Mouse (Mus musculus) right cerebral cortex, postnatal 36 days (tissue): ENCODE results near the gene 1700066M21Rik.
A peak's percentile ranks its signal among the peaks of the same experiment; 100 is the strongest.

Source experiments
- DNase-seq, 2 experiments: peaks; one replicate each; pipeline ENCODE4 v3.0.0; 2022; ENCODE audit warnings: low spot score in 2 of 2, mixed read lengths in 1 of 2

Gene 1700066M21Rik

DNA sequence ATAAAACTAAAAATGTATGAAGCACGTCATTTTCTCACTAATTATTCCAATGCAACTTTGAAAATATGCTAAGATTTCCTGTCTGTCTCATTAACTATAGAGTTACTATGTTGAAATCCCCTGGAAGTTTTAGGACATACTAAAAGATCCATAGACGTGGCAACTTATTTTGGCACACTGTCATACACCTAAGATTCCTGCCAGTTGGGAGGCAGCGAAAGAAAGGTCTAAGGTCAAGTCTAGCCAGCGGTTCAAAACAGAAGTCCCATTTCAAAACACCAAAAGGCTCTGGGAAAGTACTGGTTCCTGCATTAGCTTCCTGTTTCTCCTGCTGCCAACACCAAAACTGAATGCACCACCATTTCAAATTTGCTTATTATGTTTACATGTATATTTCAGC is 15.0 kb downstream of the 1700066M21Rik start:
- DNase-seq: no peak

DNA sequence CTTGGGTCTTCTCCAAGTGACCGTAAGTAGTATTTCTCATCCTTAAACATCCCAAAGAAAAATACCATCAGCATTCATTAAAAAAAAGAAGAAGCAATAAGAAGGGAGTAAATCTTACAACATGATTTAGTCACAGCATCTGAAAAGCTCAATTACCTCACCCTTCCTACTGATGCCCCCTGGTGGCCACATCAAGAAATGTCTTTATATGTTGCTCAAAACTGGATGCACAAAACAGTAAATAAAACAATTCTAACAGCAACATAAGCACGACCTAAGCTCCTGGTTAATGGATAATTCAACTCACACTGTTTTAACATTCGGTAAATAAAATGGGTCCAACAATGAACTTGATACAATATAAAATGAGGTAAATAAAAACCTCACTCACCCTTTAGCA is 16.6 kb downstream of the 1700066M21Rik start:
- DNase-seq: no peak

DNA sequence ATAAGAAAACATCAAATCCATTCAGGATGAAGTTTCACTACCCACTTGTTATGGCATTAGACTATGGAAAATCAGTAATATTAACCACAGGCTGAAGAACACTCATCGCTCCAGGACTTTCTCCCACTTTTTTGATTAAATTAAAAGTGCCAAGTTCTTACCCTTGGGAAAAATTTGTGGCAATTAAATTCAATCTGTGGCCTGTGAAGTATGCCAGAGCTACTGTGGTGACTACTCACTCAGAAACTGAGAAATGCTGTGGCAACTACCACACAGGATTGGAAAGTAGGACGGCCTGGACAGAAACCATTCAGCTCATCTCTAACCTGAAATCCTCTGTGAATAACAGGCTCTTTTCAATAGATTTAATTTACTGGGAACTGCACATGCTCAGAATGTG is 22.9 kb downstream of the 1700066M21Rik start:
- DNase-seq: no peak

DNA sequence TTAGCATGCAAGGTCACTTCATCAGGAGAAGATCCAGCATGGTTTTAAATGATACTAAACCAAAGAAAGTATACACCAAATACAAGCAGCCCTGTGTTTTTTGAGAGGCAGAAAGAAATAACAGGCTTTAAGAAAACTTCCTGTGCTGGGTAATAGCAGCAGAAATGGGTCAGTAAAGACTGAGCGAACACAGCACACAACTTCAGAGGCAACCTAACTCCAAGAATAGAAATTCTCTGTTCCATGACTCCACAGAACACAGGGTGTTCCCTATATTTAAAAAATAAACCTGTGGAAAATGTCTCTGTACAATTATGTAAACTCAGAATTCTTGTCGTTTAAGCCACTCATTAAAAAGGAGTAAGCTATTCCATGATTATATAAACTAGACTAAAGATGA is 23.5 kb downstream of the 1700066M21Rik start:
- DNase-seq: no peak

DNA sequence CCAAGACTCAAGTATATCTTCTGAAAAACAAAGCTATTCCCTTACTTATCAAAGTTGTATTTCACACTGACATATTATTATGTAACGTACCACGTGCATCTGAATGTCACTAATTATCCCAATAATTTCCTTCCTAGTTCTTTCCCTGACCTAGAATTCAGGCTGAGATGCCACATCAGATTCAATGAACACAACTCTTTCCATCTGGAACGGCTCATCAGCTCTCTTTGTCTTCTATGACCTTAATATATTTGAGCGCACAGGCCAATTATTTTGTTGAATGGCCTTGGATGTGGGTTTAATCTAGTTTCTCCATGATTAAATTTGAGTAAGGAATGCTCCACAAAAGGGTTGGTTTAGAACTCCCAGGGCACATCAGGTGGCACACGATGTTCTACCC is 24.7 kb downstream of the 1700066M21Rik start:
- DNase-seq: no peak

DNA sequence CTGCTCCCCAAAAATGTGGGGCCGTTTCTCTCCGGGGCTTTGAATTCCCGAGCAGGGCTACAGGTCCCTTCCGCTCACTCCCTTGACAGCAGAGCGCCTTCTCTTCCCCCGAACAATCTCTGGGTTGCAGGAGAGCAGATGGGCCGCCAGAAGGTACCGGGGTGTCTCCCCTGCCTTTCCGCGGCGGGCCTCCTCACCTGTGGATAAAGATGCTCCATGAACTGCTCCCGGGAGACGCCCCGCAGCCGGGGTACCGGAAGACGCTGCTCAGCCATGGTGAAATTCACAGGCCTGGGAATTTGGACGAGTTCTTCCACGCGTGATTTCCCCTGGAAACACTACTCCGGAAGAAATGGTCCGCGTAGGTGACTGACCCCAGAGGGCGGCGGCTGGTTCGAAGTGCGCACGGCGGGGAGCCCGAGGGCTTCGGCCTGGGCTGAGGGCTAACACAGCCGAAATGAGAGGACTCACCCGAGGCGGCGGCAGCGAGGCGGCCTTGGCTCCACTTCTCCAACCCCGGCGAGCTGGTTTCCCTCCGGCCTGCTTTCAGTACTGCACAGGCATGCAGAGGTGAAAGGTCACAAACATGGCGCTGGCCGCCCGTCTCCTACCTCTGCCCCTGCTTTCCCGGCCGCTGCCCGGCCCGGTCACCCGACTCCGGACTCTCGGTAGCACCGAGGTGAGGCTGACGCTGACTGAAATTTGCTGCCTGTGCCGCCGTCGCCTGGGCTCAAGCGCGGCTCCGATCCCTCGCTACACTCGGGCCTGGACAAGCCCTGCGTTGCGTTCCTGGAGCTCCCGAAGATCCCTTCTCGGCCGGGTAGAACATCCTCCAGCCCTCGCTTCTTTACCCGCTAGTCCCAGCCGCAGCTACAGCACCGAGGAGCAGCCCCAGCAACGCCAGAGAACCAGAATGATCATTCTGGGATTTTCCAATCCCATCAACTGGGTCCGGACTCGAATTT is 29.0 kb downstream of the 1700066M21Rik start, which contains the start of the genes Maip1 and Tyw5:
Gene Maip1 (plus strand): TSS at position 142 of the 965 bp plus-strand sequence.
Gene Tyw5 (minus strand): TSS at position 915 of the 965 bp plus-strand sequence.
- DNase-seq: peak; percentile 71 to 76

DNA sequence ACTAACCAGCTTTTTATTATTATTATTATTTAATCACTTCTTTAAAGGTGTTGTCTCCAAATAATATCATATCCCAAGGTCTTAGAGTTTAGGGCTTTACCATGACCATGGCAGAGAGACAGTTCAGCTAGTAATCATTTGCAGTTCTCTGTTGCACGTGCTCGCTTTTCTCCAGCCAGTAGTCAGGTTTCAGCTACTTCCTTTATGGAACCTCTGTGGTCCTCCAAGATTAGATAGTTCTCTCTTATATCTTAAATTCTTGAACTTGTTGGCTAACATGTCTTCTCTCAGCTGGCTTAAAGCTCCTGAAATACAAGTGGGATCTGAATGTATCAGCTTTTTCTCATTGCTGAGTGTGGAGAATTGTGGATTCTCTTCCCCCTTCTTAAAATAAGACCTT is 31.6 kb downstream of the 1700066M21Rik start:
- DNase-seq: no peak

DNA sequence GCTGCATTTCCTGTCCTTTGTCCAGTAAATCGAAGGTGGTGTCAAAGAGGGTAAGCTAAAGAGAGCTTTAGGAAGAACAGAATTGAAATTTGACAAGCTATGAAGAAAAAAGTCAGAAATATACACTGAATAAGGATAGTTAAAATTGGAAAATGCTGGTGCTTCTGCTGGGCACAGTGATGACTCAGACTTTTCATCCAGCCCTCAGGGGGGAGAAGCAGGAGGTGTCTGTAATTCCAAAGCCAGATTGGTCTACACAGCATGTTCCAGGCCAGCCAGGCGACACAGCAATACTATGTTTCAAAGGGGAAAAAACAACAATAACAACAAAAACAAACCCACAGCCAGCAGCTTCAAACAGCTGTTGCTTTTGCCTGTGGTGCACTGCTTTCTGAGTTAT is 36.0 kb downstream of the 1700066M21Rik start:
- no peak for DNase-seq

DNA sequence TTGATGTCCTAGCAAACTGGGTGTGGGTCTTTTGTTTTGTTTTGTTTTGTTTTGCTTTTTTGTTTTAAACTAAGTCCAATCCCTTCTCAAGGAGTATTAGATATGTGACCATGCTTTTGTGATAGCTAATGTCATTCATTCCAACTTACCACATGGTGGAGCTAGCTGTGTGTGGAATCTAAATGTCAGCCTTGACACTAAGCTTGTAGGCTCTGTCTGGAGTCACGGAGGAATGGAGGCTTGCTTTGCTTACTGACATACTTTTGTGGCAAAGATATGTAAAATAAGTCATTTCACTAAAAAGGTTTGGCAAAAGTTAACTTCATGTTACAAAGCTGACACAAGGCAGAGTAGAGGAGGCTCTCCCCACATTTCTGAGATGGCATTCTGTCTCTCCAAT is 46.3 kb downstream of the 1700066M21Rik start:
- no peak for DNase-seq

DNA sequence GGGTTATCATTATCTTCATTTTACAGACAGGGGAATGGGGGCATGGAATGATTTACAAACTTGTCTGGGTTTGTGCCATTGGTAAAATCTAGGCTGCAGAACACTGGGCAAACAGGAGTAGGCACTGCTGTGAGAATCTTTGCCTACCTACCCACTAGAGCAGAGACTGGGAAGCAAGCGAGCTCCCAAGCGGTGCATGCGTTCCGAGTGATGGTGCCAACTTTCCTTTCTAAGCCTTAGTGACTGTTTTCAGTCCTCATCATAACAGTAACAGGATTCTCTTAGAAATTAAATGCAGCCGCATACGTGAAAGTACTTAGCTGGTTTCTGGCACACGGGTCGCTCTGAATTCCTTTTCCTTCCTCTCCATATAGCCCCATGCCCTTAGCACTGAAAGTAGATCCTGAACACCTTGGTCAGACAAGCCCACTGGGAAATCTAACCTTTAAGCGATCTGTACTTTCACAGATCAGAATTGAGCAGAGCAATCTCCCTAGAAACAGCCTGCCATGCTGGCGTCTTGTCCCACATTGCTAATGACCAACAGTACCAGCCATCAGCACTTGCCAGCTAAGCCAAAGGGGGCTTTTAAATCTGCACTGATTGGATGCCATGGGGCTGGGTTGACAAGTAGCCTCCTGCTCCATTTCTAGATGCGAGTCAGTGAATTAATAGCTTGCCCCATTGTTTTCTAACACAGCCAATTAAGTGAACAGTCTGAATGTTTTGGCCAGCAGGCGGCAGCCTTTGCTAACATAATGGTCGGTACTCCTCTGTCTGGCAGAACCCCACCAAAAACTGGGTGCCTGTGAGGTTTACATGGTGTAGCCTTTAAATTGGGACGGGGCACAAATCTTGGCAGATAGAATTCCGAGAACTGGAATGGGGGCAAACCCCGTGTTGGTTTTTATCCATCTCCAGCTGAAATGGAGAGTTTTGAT is 51.2 kb downstream of the 1700066M21Rik start:
- DNase-seq: peak; percentile 85 to 87

DNA sequence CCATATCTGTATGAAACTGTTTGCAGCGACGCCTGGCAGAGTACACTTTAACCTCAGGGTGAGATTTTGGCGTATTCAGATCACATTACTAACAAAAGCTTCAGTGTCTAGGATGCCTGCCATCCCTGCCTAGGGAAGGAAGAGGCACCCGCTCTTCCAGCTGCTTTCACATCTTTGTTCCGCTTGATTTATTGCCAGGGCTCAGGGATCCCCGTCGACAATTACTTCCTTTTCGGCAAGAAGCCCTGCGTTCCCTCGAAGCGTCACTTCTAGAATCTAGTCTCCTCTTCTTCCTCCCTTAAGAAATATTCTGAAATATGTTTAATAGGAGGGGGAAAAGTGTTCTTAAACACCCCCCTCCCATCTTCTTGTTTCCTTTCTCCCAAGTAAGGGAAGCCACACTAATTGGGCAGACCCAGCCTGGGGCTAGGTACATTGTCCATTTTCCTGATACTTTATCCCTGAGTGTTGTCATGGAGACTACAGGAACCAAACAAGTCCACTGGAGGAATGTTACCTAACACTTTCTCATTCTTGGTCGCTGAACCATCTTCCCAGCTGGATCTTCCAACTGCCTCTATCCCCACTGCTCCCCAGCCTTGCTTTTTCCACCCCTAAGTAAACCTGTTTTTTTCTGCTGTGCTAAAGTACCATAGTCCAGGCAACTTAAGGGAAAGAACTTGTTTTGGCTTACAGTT is 52.5 kb downstream of the 1700066M21Rik start:
- no peak for DNase-seq

DNA sequence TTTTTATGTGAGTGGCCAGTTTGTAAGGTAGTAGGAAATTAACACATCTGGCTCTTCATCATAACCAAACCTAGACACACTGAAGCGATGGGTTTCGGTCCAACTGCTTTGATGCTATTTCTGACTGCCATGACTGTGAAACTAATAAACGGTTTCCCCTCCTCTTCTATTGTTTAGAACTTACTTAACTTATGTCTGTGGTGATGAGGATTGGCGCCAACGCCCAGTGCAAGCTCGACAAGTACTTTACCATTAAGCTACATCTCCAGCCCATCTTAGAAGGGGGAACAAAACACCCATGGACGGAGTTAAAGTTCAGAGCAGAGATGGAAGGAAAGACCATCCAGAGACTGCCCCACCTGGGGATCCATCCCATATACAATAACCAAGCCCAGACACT is 55.7 kb downstream of the 1700066M21Rik start:
- DNase-seq: no peak
